Mouse (Mus musculus) sigmoid colon, adult 10 weeks (tissue): ENCODE data around the gene Gm49405. TPM values are rescaled to one million over a fixed set of nuclear protein-coding genes. Genes with fewer than 3 reads are reported as not detected.

Experiments used
- polyA plus RNA-seq: library from polyadenylated mRNA; stranded (reverse); fragments of 350-450 nt; fragmentation: Illumina TruSeq; extraction: RNeasy Lipid Tissue Mini Kit (QIAGEN cat#74804); gene quantifications from one replicate; pipeline ENCODE4 v1.2.3, GENCODE M21; 2014; ENCODE audit warnings: low read depth, low replicate concordance

Gene Gm49405
- 0.47 TPM for polyA plus RNA-seq

DNA sequence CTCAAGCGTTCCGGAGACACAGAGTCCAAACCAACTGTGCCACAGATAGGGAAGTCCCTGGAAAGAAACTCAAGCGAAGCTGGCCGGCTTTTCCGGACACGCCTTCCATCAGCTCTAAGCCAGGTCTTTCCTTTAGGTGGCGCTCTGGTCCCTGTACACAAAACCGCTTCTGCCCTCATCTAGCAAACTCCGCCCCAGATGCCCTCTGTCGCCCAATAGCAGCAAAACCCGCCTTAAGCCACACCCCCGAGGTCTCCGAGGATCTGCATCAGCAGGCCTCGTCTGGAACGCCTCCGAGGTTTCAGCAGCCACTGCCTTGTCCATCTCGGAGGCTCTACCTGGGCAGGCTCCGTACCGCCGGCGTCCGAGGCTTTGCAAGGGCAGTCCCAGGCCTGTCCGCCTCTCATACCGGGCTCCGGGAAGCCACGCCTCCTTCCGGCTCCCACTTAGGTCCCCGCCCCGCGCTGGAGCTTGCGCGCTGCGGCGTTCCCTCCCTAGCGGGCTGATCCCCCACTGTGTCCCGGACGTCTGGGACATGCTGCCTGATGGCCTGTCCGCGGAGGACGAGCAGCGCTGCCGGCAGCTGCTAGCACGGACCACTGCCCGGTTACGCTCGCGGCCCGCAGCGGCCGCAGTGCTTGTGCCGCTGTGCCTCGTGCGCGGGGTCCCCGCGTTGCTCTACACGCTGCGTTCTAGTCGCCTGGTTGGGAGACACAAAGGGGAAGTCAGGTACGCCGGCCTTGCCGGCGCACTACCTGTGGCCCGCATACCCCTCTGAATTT lies at the start of gene Gm49405, which contains the start of gene Nudt8:
Gene Gm49405 (plus strand): TSS at position 508 of the 782 bp plus-strand sequence.
Gene Nudt8 (plus strand): TSS at position 462 of the 782 bp plus-strand sequence.

DNA sequence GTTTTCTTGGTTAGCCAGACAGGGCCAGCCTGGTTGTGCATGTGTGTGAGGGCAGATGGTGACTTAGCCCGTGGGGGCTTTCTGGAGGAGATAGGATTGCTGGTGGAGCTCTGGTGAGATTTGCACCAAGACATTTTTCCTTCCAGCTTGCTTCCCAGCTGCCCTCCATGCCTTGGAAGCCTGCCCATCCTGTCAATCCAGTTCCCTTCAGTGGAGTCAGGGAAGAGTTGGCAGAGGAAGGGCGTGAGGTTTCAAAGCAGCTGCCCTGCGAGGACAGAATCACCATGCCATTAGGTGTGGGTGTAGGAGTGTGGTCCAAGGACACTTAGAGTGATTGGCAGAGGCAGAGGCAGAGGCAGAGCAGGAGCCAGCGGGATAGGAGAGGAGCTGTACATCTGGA lies 42.0 kb upstream of the Gm49405 start, which contains the start of gene Aldh3b3:
Gene Aldh3b3 (plus strand): TSS at position 176 of the 400 bp plus-strand sequence.

DNA sequence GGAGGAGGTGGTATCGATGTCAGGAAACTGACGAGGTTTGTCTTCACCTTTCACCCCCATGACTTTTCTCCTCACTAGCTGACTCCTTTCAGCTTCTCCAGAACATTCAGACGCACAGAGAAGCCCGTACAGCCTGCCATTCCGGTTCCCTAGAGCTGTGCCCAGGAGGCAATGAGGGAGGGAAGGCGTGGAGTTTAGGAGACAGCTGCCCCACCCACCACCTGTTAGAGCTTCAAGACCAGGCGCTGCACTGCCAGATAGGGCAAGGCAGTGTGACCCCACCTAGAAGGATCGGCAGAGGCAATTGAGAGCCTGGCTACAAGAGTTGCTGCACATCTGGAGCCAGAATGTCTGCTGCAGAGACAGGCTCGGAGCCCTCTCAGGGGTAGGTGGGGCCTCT lies 28.2 kb upstream of the Gm49405 start, which contains the start of gene Aldh3b2:
Gene Aldh3b2 (plus strand): TSS at position 100 of the 400 bp plus-strand sequence.

DNA sequence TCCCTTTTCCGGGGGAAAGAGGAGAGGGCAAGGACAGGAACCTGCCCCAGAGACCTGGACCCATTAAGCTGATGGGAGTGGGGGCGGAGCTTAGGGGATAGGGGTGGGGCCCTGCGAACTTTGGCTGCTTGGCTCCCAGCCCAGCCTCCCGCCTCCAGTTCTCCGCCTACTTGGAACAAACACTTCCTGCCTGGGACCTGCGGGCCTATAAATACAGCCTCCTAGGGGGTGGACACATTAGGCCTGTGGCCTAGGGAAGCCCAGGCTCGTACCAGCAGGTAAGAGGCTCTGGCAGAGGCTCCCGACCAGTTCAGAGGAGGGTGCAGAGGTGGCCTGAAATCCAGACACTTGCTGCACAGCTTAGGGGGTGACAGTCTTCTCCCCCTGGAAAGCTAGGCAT lies 14.1 kb upstream of the Gm49405 start, which contains the start of gene Acy3:
Gene Acy3 (plus strand): TSS at position 237 of the 400 bp plus-strand sequence.

DNA sequence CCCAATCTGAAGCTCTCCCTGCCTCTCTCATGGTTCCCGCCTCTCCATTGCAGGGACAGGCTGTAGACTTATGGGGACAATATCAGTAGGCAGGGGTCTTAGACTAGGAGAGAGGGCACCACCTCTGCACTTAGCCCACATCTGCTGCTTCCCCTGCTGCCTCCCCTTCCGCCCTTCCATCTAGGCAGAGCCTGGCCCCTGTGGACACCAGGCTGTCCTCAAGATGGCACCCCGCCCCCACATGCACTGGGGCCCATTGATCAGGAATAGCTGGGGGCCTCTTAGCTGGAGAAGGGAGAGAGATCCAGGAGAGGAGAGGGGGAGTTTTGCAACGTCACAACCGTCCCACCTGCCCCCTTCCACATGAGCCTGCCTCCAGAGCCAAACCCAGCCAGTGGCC lies 8.0 kb upstream of the Gm49405 start, which contains the start of gene Tbx10:
Gene Tbx10 (plus strand): TSS at position 337 of the 400 bp plus-strand sequence.

DNA sequence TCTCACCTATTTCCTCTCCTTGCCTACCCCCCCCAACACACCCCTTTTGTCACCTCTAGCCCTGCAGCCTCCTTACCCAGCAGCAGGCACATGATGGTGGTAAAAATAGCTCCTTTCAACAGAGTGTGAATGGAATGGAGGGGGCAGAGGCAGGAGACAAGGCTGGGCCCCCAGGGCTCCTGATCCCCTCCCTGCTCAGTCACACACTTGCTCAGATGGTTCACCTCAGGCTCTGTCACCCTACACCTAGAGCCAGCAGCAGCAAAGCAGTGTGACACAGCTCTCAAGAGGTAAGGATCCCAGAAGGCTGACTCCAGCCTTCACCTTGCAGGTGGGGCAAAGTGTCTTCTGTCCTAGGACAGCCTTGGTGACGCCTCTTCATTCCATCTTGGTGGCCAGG lies 2.7 kb downstream of the Gm49405 start, which contains the start of gene Doc2g:
Gene Doc2g (plus strand): TSS at position 202 of the 400 bp plus-strand sequence.

DNA sequence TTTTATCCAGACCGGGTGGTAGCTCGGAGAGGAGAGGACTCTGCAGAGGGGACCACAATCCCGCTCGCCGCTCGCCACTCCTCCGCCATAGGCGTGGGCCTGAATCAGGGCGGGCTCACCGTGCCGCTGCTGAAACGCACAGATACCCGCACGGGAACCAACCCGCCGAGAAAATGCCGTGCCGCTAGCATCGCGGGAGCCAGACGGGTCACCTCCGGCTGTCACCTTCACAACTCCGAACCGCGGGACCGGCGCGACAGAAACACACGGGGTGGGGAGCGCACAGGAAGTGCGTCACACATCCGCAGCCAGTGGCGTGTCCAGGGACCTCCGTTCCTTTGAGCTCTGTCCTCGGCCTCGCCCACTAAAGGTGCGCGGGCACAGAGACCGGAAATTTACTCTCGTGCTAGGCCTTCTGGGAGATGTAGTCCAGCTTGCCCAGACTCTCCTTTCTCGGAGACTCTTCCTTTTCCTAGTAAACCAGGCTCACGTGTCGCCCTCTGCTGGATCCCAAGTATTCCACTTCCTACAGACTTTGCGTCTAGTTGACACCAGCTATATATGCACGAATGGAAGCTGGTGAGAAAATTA lies 12.1 kb downstream of the Gm49405 start, which contains the start of gene Ndufv1:
Gene Ndufv1 (minus strand): TSS at position 375 of the 591 bp plus-strand sequence.

DNA sequence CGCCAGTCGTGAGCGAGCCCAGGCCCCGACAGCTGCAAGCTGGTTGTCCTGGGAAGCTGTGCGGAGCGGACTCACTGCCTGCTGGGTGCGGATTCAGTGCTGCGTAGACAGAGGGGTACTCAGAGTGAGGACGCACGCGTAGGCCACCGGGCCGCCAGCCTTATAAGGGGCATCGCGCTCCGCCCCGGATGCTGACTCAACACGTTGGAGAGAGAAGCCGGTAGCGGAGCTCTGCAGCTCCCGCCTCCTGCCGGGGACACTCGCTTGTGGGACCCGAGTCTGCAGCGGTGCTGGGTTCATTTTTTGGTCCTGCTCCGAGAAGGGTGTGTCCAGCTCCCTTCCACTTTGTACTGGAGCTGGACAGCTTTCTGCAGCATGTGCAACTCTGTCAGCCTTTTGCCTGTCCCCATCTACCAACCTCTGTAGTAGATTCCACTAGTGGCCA lies 37.4 kb downstream of the Gm49405 start, which contains the start of gene Gstp1:
Gene Gstp1 (minus strand): TSS at position 198 of the 445 bp plus-strand sequence.

DNA sequence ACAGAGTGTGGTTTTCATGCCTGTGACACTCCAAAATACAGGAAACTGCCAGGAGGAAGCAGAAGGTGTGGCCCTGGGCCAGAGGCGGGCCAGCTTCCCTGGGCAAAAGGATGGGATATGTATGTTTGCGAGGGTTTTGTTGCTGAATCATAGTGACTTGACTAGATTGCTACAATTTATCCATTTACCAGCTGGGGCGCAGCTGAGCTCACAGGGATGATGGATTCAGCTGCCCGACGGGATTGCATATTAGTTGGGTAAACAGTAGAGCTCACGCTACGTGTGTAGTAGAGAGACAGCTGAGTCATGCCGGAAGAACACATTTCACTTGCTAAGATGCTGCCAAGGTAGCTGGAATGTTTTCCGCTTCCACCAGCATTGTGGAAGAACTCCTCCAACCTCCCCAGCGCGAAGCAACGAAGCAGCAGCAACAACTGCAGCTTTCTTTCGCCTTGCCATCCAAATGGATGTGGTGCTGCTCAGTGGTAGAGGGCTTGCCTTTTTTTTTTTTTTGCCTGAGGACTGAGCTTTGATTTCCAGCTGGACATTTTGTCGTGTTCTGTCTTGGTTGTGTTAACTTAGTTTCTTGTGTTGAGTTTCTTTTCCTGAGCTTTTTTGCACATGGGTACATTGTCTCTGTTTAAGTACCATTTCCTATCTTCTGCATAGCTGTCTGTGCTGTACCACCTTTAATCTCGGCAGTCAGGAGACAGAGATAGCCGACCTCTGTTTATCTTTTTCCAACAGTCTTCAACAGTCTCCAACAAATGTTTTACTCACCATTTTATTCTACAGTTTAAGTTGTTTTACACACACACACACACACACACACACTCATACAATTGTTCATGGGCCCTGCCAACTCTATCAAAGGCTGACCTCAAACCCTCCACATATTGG lies 45.8 kb downstream of the Gm49405 start, which contains the start of gene Gstp2:
Gene Gstp2 (minus strand): TSS at position 58 of the 900 bp plus-strand sequence.

Other genes with a start within 250 kb of the Gm49405 start
- gene Kmt5b, start 233.2 kb upstream of the Gm49405 start, polyA plus RNA-seq: 242 TPM
- gene Chka, start 148.9 kb upstream of the Gm49405 start, polyA plus RNA-seq: 66.4 TPM
- gene Tcirg1, start 93.5 kb upstream of the Gm49405 start, polyA plus RNA-seq: 3.8 TPM
- 5.1 TPM for gene Ndufs8, start 87.9 kb upstream of the Gm49405 start, polyA plus RNA-seq
- 0.50 TPM for gene Aldh3b1, start 70.8 kb upstream of the Gm49405 start, polyA plus RNA-seq
- gene Unc93b1, start 65.4 kb upstream of the Gm49405 start, polyA plus RNA-seq: 1.8 TPM
- not detected for gene Aldh3b3, start 42.0 kb upstream of the Gm49405 start, polyA plus RNA-seq
- 0.44 TPM for gene Aldh3b2, start 28.3 kb upstream of the Gm49405 start, polyA plus RNA-seq
- gene Acy3, start 14.1 kb upstream of the Gm49405 start, polyA plus RNA-seq: 1.1 TPM
- not detected for gene Tbx10, start 7.9 kb upstream of the Gm49405 start, polyA plus RNA-seq
- not detected for gene Nudt8, start within 50 bp of the Gm49405 start, polyA plus RNA-seq
- gene Doc2g, start 2.7 kb downstream of the Gm49405 start, polyA plus RNA-seq: not detected
- gene Ndufv1, start 12.2 kb downstream of the Gm49405 start, polyA plus RNA-seq: 8.4 TPM
- gene Gstp1, start 37.4 kb downstream of the Gm49405 start, polyA plus RNA-seq: 27.6 TPM
- gene Gstp2, start 45.4 kb downstream of the Gm49405 start, polyA plus RNA-seq: 2.6 TPM
- not detected for gene Gstp3, start 58.9 kb downstream of the Gm49405 start, polyA plus RNA-seq
- not detected for gene Cabp2, start 81.0 kb downstream of the Gm49405 start, polyA plus RNA-seq
- 4.7 TPM for gene Cdk2ap2, start 96.6 kb downstream of the Gm49405 start, polyA plus RNA-seq
- gene Pitpnm1, start 99.4 kb downstream of the Gm49405 start, polyA plus RNA-seq: 0.63 TPM
- gene Aip, start 125.2 kb downstream of the Gm49405 start, polyA plus RNA-seq: 0.47 TPM
- gene Gpr152, start 139.2 kb downstream of the Gm49405 start, polyA plus RNA-seq: not detected
- 0.66 TPM for gene Cabp4, start 143.4 kb downstream of the Gm49405 start, polyA plus RNA-seq
- 53.4 TPM for gene Coro1b, start 148.0 kb downstream of the Gm49405 start, polyA plus RNA-seq
- gene Ptprcap, start 153.0 kb downstream of the Gm49405 start, polyA plus RNA-seq: 10.0 TPM
- gene Rps6kb2, start 162.7 kb downstream of the Gm49405 start, polyA plus RNA-seq: 3.2 TPM
- gene Carns1, start 174.9 kb downstream of the Gm49405 start, polyA plus RNA-seq: 1.9 TPM
- gene Tbc1d10c, start 190.7 kb downstream of the Gm49405 start, polyA plus RNA-seq: 1.2 TPM
- 90.7 TPM for gene Ppp1ca, start 191.4 kb downstream of the Gm49405 start, polyA plus RNA-seq
- gene Rad9a, start 201.0 kb downstream of the Gm49405 start, polyA plus RNA-seq: 2.5 TPM
- gene Clcf1, start 213.6 kb downstream of the Gm49405 start, polyA plus RNA-seq: 0.44 TPM
- gene AC109138.7, start 213.7 kb downstream of the Gm49405 start, polyA plus RNA-seq: not detected
- gene Pold4, start 231.3 kb downstream of the Gm49405 start, polyA plus RNA-seq: not detected